Mouse (Mus musculus) limb, embryonic 13.5 days (tissue): Measurements from ENCODE around the gene Tbx10. TPM values are rescaled to one million over a fixed set of nuclear protein-coding genes. Genes with fewer than 3 reads are reported as not detected.

Source experiments
- ATAC-seq: fragments of 200-750 bp; cut with Nextera tagmentation; 2 replicates; pipeline ENCODE4 v1.8.0; 2017; ENCODE audit warnings: low read depth, moderate number of reproducible peaks, moderate TSS enrichment; ENCODE audit not compliant: low FRiP score
- H3K27ac ChIP-seq: fragments of 300-500 bp; sonication (generic); 2 replicates; pipeline ENCODE4 v1.5.1; 2015; ENCODE audit warnings: inconsistent platforms, mild to moderate bottlenecking, moderate library complexity
- H3K27me3 ChIP-seq: fragments of 300-500 bp; sonication (generic); 2 replicates; pipeline ENCODE4 v1.6.1; 2015; ENCODE audit warnings: mild to moderate bottlenecking, inconsistent platforms
- H3K36me3 ChIP-seq: fragments of 300-500 bp; sonication (generic); 2 replicates; pipeline ENCODE4 v1.6.1; 2015; ENCODE audit warnings: inconsistent platforms, mild to moderate bottlenecking, moderate library complexity
- H3K4me1 ChIP-seq: fragments of 300-500 bp; sonication (generic); 2 replicates; pipeline ENCODE4 v1.6.1; 2015; ENCODE audit warnings: inconsistent platforms
- H3K4me2 ChIP-seq: fragments of 300-500 bp; sonication (generic); replicated peaks from 2 replicates; pipeline ENCODE4 v1.6.1; 2015; ENCODE audit warnings: inconsistent platforms, mild to moderate bottlenecking, moderate library complexity
- H3K4me3 ChIP-seq: fragments of 300-500 bp; sonication (generic); 2 replicates; pipeline ENCODE4 v1.5.1; 2015; ENCODE audit warnings: moderate library complexity, mild to moderate bottlenecking, inconsistent platforms
- H3K9ac ChIP-seq: fragments of 300-500 bp; sonication (generic); 2 replicates; pipeline ENCODE4 v1.6.1; 2015; ENCODE audit warnings: mild to moderate bottlenecking, inconsistent platforms
- H3K9me3 ChIP-seq: fragments of 300-500 bp; sonication (generic); 2 replicates; pipeline ENCODE4 v1.6.1; 2016; ENCODE audit warnings: inconsistent platforms
- WGBS: fragments of 180-500 bp; shearing (Covaris S2); methylation state at CpG from one replicate; pipeline ENCODE4 v1.1.7; 2015; 5-methylcytosine and 5-hydroxymethylcytosine counted together
- polyA plus RNA-seq: library from polyadenylated mRNA; unstranded; fragments of >200 nt; fragmentation: Nextera tagmentation; extraction: Ambion mirVana; gene quantifications from 2 replicates; pipeline ENCODE4 v1.2.1, GENCODE M21; 2015

Tbx10 gene
- polyA plus RNA-seq, 1 experiment from 2014 or later: not detected

- no peak overlapping the region for H3K9ac ChIP-seq
- no peak overlapping the region for H3K4me3 ChIP-seq
- H3K36me3 ChIP-seq: no peaks in the 10 kb centered on the region
- ATAC-seq: no peak
- H3K4me1 ChIP-seq: peaks cover 37% of the 10 kb centered on the region
- H3K27ac ChIP-seq: peak overlapping the region; percentile 52; the same call in 1 of the 2 replicates
- WGBS: 45% methylated on average over 9 of the region's 9 CpGs
- no peaks in the 10 kb centered on the region for H3K27me3 ChIP-seq
- H3K4me2 ChIP-seq: no peak overlapping the region
- H3K9me3 ChIP-seq: no peaks in the 10 kb centered on the region
Observed at GRCm38 (mm10) chr19:3983527-3984200, 8.9 kb upstream of the Tbx10 start.

- Histone ChIP-seq H3K9me3 (no peaks in the 10 kb centered on the region), H3K27ac (peak overlapping the region; percentile 44; the same call in 1 of the 2 replicates), H3K36me3 (no peaks in the 10 kb centered on the region), H3K9ac (no peak overlapping the region), H3K4me3 (no peak overlapping the region), H3K4me1 (peaks cover 34% of the 10 kb centered on the region), H3K4me2 (no peak overlapping the region), H3K27me3 (no peaks in the 10 kb centered on the region)
- WGBS: 41% methylated on average over 8 of the region's 8 CpGs
- ATAC-seq: no peak
Observed at GRCm38 (mm10) chr19:3985261-3985681, 7.3 kb upstream of the Tbx10 start.

DNA sequence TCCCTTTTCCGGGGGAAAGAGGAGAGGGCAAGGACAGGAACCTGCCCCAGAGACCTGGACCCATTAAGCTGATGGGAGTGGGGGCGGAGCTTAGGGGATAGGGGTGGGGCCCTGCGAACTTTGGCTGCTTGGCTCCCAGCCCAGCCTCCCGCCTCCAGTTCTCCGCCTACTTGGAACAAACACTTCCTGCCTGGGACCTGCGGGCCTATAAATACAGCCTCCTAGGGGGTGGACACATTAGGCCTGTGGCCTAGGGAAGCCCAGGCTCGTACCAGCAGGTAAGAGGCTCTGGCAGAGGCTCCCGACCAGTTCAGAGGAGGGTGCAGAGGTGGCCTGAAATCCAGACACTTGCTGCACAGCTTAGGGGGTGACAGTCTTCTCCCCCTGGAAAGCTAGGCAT is 6.2 kb upstream of the Tbx10 start, which contains the start of gene Acy3:
TSS of gene Acy3 (plus strand) at position 237 of the 400 bp plus-strand sequence.
- Histone ChIP-seq H3K9ac (peak within 1 kb of the TSS; percentile 43; the same call in 1 of the 2 replicates), H3K4me2 (peak within 1 kb of the TSS; percentile 41), H3K27me3 (no peaks in the 10 kb centered on the region), H3K9me3 (no peaks in the 10 kb centered on the region), H3K27ac (peak within 1 kb of the TSS; percentile 58; the same call in 1 of the 2 replicates), H3K4me3 (no peak within 1 kb of the TSS), H3K36me3 (no peaks in the 10 kb centered on the region), H3K4me1 (peaks cover 34% of the 10 kb centered on the region)
- peak; percentile 68; the same call in 1 of the 2 replicates for ATAC-seq
- 5% methylated on average over 8 of the region's 8 CpGs for WGBS

GRCm38 (mm10) chr19:3988066-3988465 is 4.5 kb upstream of the Tbx10 start:
- no peaks in the 10 kb centered on the region for H3K36me3 ChIP-seq
- H3K27me3 ChIP-seq: no peaks in the 10 kb centered on the region
- H3K4me3 ChIP-seq: no peak overlapping the region
- ATAC-seq: no peak
- H3K9me3 ChIP-seq: no peaks in the 10 kb centered on the region
- peaks cover 34% of the 10 kb centered on the region for H3K4me1 ChIP-seq
- 86% methylated on average over 14 of the region's 14 CpGs for WGBS
- H3K4me2 ChIP-seq: no peak overlapping the region
- no peak overlapping the region for H3K9ac ChIP-seq
- H3K27ac ChIP-seq: no peak overlapping the region

- no peak overlapping the region for H3K4me2 ChIP-seq
- no peak overlapping the region for H3K4me3 ChIP-seq
- no peak overlapping the region for H3K27ac ChIP-seq
- no peaks in the 10 kb centered on the region for H3K27me3 ChIP-seq
- no peaks in the 10 kb centered on the region for H3K36me3 ChIP-seq
- 94% methylated on average over 4 of the region's 4 CpGs for WGBS
- H3K4me1 ChIP-seq: peaks cover 32% of the 10 kb centered on the region
- H3K9me3 ChIP-seq: no peaks in the 10 kb centered on the region
- ATAC-seq: no peak
- H3K9ac ChIP-seq: no peak overlapping the region
Observed at GRCm38 (mm10) chr19:3988750-3989149, 3.8 kb upstream of the Tbx10 start.

- Histone ChIP-seq H3K27ac (no peak overlapping the region), H3K36me3 (no peaks in the 10 kb centered on the region), H3K9me3 (no peaks in the 10 kb centered on the region), H3K4me2 (no peak overlapping the region), H3K27me3 (no peaks in the 10 kb centered on the region), H3K4me1 (peaks cover 15% of the 10 kb centered on the region), H3K9ac (no peak overlapping the region), H3K4me3 (no peak overlapping the region)
- 24% methylated on average over 6 of the region's 6 CpGs for WGBS
- ATAC-seq: no peak
Observed at GRCm38 (mm10) chr19:3990804-3991203, 1.7 kb upstream of the Tbx10 start.

DNA sequence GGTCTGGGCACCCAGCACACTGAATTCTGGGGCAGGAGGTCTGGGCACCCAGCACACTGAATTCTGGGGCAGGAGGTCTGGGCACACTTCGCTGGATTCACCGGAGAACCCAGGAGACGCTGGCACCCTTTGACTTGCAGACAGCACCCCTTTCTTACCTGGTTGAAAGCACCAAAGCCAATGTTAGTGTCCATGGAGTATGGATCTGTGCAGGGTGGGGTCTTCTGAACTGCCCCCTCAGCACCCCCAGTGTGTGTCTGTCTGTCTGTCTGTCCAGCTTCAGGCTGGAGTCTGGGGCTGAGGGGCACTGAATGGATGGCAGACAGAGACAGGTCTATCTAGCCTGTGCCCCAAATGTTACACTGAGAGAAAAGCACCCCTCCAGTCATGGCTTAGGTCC is 990 bp upstream of the Tbx10 start:
- no peaks in the 10 kb centered on the region for H3K36me3 ChIP-seq
- ATAC-seq: no peak
- no peak overlapping the region for H3K4me3 ChIP-seq
- no peak overlapping the region for H3K4me2 ChIP-seq
- no peak overlapping the region for H3K27ac ChIP-seq
- no peaks in the 10 kb centered on the region for H3K27me3 ChIP-seq
- peaks cover 7% of the 10 kb centered on the region for H3K4me1 ChIP-seq
- no peaks in the 10 kb centered on the region for H3K9me3 ChIP-seq
- 93% methylated on average over 3 of the region's 3 CpGs for WGBS
- no peak overlapping the region for H3K9ac ChIP-seq

- WGBS: 88% methylated on average over 3 of the region's 3 CpGs
- H3K27ac ChIP-seq: no peak overlapping the region
- ATAC-seq: no peak
Observed at GRCm38 (mm10) chr19:3991966-3992365, 586 bp upstream of the Tbx10 start.

DNA sequence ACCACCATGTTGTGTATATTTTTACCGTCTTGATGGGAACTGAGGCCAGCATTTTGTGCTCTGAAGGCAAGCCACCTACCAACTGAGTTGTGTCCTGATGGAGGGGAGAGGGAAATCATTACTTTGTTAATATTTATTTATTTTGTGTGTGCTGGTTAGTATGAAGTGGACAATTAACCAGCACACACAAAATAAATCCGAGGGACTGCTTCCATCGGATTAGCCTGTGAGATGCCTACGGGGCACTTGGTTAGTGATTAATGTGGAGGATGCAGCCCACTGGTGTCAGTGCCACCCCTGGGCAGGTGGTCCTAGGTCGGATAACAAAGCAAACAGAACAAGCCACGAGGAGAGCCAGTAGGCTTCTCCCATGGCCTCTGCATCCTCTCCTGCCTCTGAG is 2.4 kb downstream of the Tbx10 start:
- WGBS: 63% methylated on average over 6 of the region's 6 CpGs
- H3K4me3 ChIP-seq: no peak overlapping the region

More at GRCm38 (mm10) chr19:3991966-3992365, 586 bp upstream of the Tbx10 start:
- H3K9ac ChIP-seq: no peak overlapping the region
- H3K4me3 ChIP-seq: no peak overlapping the region
- H3K9me3 ChIP-seq: no peaks in the 10 kb centered on the region
- H3K36me3 ChIP-seq: no peaks in the 10 kb centered on the region
- no peak overlapping the region for H3K4me2 ChIP-seq
- H3K27me3 ChIP-seq: no peaks in the 10 kb centered on the region
- peaks cover 3% of the 10 kb centered on the region for H3K4me1 ChIP-seq

DNA sequence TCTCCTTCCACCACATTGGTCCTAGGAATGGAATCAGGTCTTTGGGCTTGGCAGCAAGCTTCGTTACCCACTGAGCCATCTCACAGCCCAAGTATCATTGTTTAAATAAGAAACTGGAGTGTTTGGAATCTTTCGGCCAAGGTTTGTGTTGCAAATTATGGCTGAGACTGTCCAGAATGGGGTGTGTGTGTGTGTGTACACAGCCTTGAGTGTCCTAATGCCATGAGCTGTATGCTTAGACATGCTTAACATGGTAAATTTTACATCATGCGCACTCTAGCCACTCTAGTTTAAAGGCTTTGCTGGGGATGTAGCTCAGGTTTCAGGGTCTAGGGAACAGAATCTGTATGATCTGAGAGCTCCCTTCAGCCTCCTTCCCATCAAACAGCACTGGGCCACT is 3.0 kb downstream of the Tbx10 start:
- Histone ChIP-seq H3K27me3 (no peaks in the 10 kb centered on the region), H3K27ac (no peak overlapping the region), H3K4me1 (peaks cover 6% of the 10 kb centered on the region), H3K9me3 (no peaks in the 10 kb centered on the region), H3K9ac (no peak overlapping the region), H3K4me2 (no peak overlapping the region), H3K36me3 (no peaks in the 10 kb centered on the region), H3K4me3 (no peak overlapping the region)
- ATAC-seq: no peak
- 86% methylated on average over 3 of the region's 3 CpGs for WGBS

More for the DNA sequence above, 2.4 kb downstream of the Tbx10 start:
- no peaks in the 10 kb centered on the region for H3K36me3 ChIP-seq
- H3K4me2 ChIP-seq: no peak overlapping the region
- peaks cover 6% of the 10 kb centered on the region for H3K4me1 ChIP-seq
- no peaks in the 10 kb centered on the region for H3K27me3 ChIP-seq
- no peak overlapping the region for H3K27ac ChIP-seq
- no peaks in the 10 kb centered on the region for H3K9me3 ChIP-seq
- no peak for ATAC-seq
- no peak overlapping the region for H3K9ac ChIP-seq

DNA sequence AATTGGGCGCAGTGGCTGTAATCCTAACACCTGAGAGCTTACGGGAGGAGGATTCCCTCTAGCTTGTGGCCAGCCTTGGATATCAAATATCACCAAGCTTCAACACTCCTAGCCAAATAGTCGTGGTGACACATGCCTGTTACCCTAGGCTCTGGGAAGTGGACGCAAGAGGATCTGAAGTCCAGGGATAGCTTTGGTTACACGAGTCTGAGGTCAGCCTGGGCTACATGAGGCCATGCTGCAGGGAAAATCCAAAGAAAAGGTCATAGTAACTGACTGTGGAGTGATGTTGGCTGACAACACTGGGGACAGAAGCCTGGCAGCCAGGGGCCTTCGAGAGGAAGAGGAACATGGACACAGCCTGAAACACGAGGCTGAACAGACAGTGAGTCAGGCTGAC is 3.6 kb downstream of the Tbx10 start:
- Histone ChIP-seq H3K27me3 (no peaks in the 10 kb centered on the region), H3K36me3 (no peaks in the 10 kb centered on the region), H3K4me1 (peaks cover 9% of the 10 kb centered on the region), H3K9ac (no peak overlapping the region), H3K27ac (no peak overlapping the region), H3K4me3 (no peak overlapping the region), H3K4me2 (no peak overlapping the region), H3K9me3 (no peaks in the 10 kb centered on the region)
- WGBS: 63% methylated on average over 7 of the region's 7 CpGs
- no peak for ATAC-seq

DNA sequence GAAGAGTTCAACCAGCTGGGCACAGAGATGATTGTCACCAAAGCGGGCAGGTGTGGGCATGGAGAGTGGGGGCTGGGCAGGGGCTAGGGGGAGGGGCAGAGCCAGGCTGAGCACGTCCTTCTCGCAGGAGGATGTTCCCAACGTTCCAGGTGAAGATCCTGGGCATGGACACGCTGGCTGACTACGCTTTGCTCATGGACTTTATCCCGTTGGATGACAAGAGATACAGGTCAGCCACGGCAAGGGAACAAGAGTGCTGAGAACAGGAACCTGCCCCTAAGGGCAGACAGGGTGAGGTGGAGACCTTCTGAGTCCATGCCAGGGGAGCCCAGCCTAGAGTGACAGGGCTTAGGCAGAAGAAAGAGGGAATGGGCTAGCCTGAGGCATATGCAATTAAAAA is 4.2 kb downstream of the Tbx10 start:
- Histone ChIP-seq H3K4me3 (no peak overlapping the region), H3K27me3 (no peaks in the 10 kb centered on the region), H3K9me3 (no peaks in the 10 kb centered on the region), H3K27ac (no peak overlapping the region), H3K9ac (no peak overlapping the region; the same call in 1 of the 2 replicates), H3K36me3 (no peaks in the 10 kb centered on the region), H3K4me2 (no peak overlapping the region), H3K4me1 (peaks cover 16% of the 10 kb centered on the region)
- ATAC-seq: no peak
- WGBS: 80% methylated on average over 8 of the region's 8 CpGs

- ATAC-seq: no peak
- 64% methylated on average over 8 of the region's 8 CpGs for WGBS
Observed at GRCm38 (mm10) chr19:3997231-3997630, 4.7 kb downstream of the Tbx10 start.

More at GRCm38 (mm10) chr19:3997231-3997630, 4.7 kb downstream of the Tbx10 start:
- Histone ChIP-seq H3K27me3 (no peaks in the 10 kb centered on the region), H3K9ac (no peak overlapping the region; the same call in 1 of the 2 replicates), H3K4me3 (no peak overlapping the region), H3K9me3 (no peaks in the 10 kb centered on the region), H3K36me3 (no peaks in the 10 kb centered on the region), H3K27ac (no peak overlapping the region), H3K4me2 (no peak overlapping the region), H3K4me1 (peaks cover 17% of the 10 kb centered on the region)
